Mouse (Mus musculus): ENCODE measurements around the gene Lrrc41.

GRCm38 (mm10) chr4:116046604-116047003 is 28.5 kb upstream of the Lrrc41 start:
- TF ChIP-seq POLR2A (IDR thresholded peaks at IDR 0.05; ENCODE audit: borderline replicate concordance, control insufficient read depth, low read depth, low read length) (no peak), CTCF (IDR thresholded peaks at IDR 0.05; ENCODE audit: control insufficient read depth, insufficient read depth, low read length) (no peak)
